In genomic region chr1:93635091-93635579, GRCm38 (mm10) we compare ENCODE assay signal across 8 mouse cellular contexts. TPM values are rescaled to one million over a fixed set of nuclear protein-coding genes. Genes with fewer than 3 reads are reported as not detected.
DNase-seq lines count a peak whose midpoint lies in the region; ATAC-seq and TF ChIP-seq lines count a peak whose summit lies in the region.

No protein-coding gene starts in this region.

- DNase-seq in gastrocnemius, adult 2 months = peak; percentile 65
- DNase-seq in gastrocnemius, postnatal 25 days = no peak
- DNase-seq in heart, postnatal 0 days (ENCODE audit: low spot score) = peak; percentile 11
- no peak for DNase-seq in Muller cell, postnatal 12 days (ENCODE audit: inconsistent ontology term)

- H3K27ac ChIP-seq in gastrocnemius, adult 2 months = peak overlapping the region; percentile 98
- peak overlapping the region; percentile 85 for H3K27ac ChIP-seq in heart, postnatal 0 days (ENCODE audit: low read depth)
- H3K27ac ChIP-seq in limb, embryonic 15.5 days = peak overlapping the region; percentile 91
- peak overlapping the region; percentile 83 for H3K27ac ChIP-seq in midbrain, embryonic 12.5 days (replicated peaks)

- no peak for TF ChIP-seq CTCF in gastrocnemius, adult 2 months (IDR thresholded peaks at IDR 0.05)
- TF ChIP-seq CTCF in C2C12 (IDR thresholded peaks at IDR 0.05; ENCODE audit: control insufficient read depth, insufficient read depth, insufficient read length) = no peak
- no peak for TF ChIP-seq CTCF in heart, postnatal 0 days (IDR thresholded peaks at IDR 0.05; ENCODE audit: low read depth)

- no peak for TF ChIP-seq EP300 in heart, postnatal 0 days (IDR thresholded peaks at IDR 0.05; ENCODE audit: low read depth)

- intact Hi-C loops in gastrocnemius, adult 2 months (cut with DNase I) = loop anchor here (2.0 to 5.0 kb wide), 2 partner anchors 117 to 168 kb away; partner anchors contain the start of genes Atg4b, Ing5 and Thap4

- WGBS in heart, postnatal 0 days = under 1% methylated on average over 50 of the region's 58 CpGs
- under 1% methylated on average over 58 of the region's 58 CpGs for WGBS in limb, embryonic 15.5 days
- under 1% methylated on average over 53 of the region's 58 CpGs for WGBS in midbrain, embryonic 12.5 days

- H3K4me3 ChIP-seq in gastrocnemius, adult 2 months = peak overlapping the region; percentile 86
- H3K4me3 ChIP-seq in C2C12 (ENCODE audit: insufficient read depth, poor library complexity, severe bottlenecking) = peak overlapping the region; percentile 72
- peak overlapping the region; percentile 83 for H3K4me3 ChIP-seq in heart, postnatal 0 days (ENCODE audit: low read depth, low read length)
- H3K4me3 ChIP-seq in limb, embryonic 15.5 days = peak overlapping the region; percentile 96
- H3K4me3 ChIP-seq in midbrain, embryonic 12.5 days = peak overlapping the region; percentile 73

- H3K27me3 ChIP-seq in C2C12 (ENCODE audit: control insufficient read depth, insufficient read depth, insufficient read length) = no peaks in the 10 kb centered on the region
- H3K27me3 ChIP-seq in heart, postnatal 0 days (ENCODE audit: control insufficient read depth, insufficient read depth, low read length) = no peaks in the 10 kb centered on the region
- no peaks in the 10 kb centered on the region for H3K27me3 ChIP-seq in limb, embryonic 15.5 days
- no peaks in the 10 kb centered on the region for H3K27me3 ChIP-seq in midbrain, embryonic 12.5 days

- H3ac ChIP-seq in C2C12 (ENCODE audit: control insufficient read depth, insufficient read length, low read depth) = peak overlapping the region; percentile 89

- H3K79me2 ChIP-seq in C2C12 (ENCODE audit: control insufficient read depth, insufficient read depth) = peaks cover 52% of the 10 kb centered on the region

- H3K36me3 ChIP-seq in C2C12 (ENCODE audit: control insufficient read depth, insufficient read depth) = no peaks in the 10 kb centered on the region
- peaks cover 4% of the 10 kb centered on the region; the same call in 1 of the 2 replicates for H3K36me3 ChIP-seq in heart, postnatal 0 days (replicated peaks; ENCODE audit: control insufficient read depth, insufficient read depth, low read length)
- peaks cover 14% of the 10 kb centered on the region; the same call in 1 of the 2 replicates for H3K36me3 ChIP-seq in limb, embryonic 15.5 days
- peaks cover 3% of the 10 kb centered on the region; the same call in 1 of the 2 replicates for H3K36me3 ChIP-seq in midbrain, embryonic 12.5 days

- H3K79me3 ChIP-seq in C2C12 (ENCODE audit: low read depth) = peaks cover 37% of the 10 kb centered on the region

- no peaks in the 10 kb centered on the region for H3K9me3 ChIP-seq in heart, postnatal 0 days (replicated peaks; ENCODE audit: control insufficient read depth, low read length)
- H3K9me3 ChIP-seq in limb, embryonic 15.5 days = no peaks in the 10 kb centered on the region
- H3K9me3 ChIP-seq in midbrain, embryonic 12.5 days = no peaks in the 10 kb centered on the region

- ATAC-seq in common myeloid progenitor, adult 5-6 weeks (replicated peaks; ENCODE audit: low read depth, poor library complexity, severe bottlenecking) = peak; percentile 7; the same call in 1 of the 2 replicates
- peak; percentile 22 for ATAC-seq in heart, postnatal 0 days (ENCODE audit: insufficient read depth, low read depth)
- 0 out of 2 replicates have a peak, but pooled peaks have one; percentile 11 for ATAC-seq in limb, embryonic 15.5 days (ENCODE audit: insufficient number of reproducible peaks, low FRiP score, low TSS enrichment, low read depth)
- ATAC-seq in midbrain, embryonic 12.5 days (ENCODE audit: low FRiP score, low read depth) = no peak

- H3K4me2 ChIP-seq in heart, postnatal 0 days (ENCODE audit: low read depth, low read length) = peak overlapping the region; percentile 92
- peak overlapping the region; percentile 82 for H3K4me2 ChIP-seq in limb, embryonic 15.5 days
- peak overlapping the region; percentile 85 for H3K4me2 ChIP-seq in midbrain, embryonic 12.5 days (replicated peaks)

- H3K4me1 ChIP-seq in heart, postnatal 0 days (ENCODE audit: control insufficient read depth, insufficient read depth) = peaks cover 23% of the 10 kb centered on the region
- peaks cover 21% of the 10 kb centered on the region for H3K4me1 ChIP-seq in limb, embryonic 15.5 days
- peaks cover 25% of the 10 kb centered on the region for H3K4me1 ChIP-seq in midbrain, embryonic 12.5 days

- peak overlapping the region; percentile 81 for H3K9ac ChIP-seq in heart, postnatal 0 days (replicated peaks; ENCODE audit: low read depth, low read length)
- H3K9ac ChIP-seq in limb, embryonic 15.5 days = peak overlapping the region; percentile 99
- peak overlapping the region; percentile 87 for H3K9ac ChIP-seq in midbrain, embryonic 12.5 days (replicated peaks)

TF ChIP-seq in C2C12, 6 proteins besides CTCF, POLR2A, EP300 and RAD21:
- TF ChIP-seq USF1 (IDR thresholded peaks at IDR 0.05; ENCODE audit: low read depth) = no peak
- no peak for TF ChIP-seq MYOD1 (IDR thresholded peaks at IDR 0.05; ENCODE audit: control insufficient read depth, insufficient read length, low read depth)
- TF ChIP-seq MYOG (IDR thresholded peaks at IDR 0.05; ENCODE audit: control insufficient read depth, extremely low read depth, insufficient read length) = no peak
- TF ChIP-seq MAX (IDR thresholded peaks at IDR 0.05) = no peak
- TF ChIP-seq FOSL1 (IDR thresholded peaks at IDR 0.05; ENCODE audit: insufficient read depth, low read length, poor library complexity, severe bottlenecking) = no peak
- TF ChIP-seq CEBPB (IDR thresholded peaks at IDR 0.05; ENCODE audit: low read depth) = no peak

RNA-seq across cellular contexts. Expression of gene Stk25, which starts 23.3 kb away (rescaled TPM):
- 10 to 100 TPM; 90.1 to 90.5 TPM for total RNA-seq in gastrocnemius, adult 2 months (2021)
- 10 to 100 TPM; 79.2 to 82.7 TPM for total RNA-seq in gastrocnemius, postnatal 25 days (2021)
- polyA plus RNA-seq in C2C12 (2012; fragmentation: generic; extraction: Trizol) = 57.6 TPM
- total RNA-seq in common myeloid progenitor, adult 5-6 weeks (2017) = 25.1 and 40.3 TPM in 2 replicates
- total RNA-seq in heart, postnatal 0 days (2014; rRNA removed; ENCODE audit: low replicate concordance) = 134 and 174 TPM in 2 replicates
- 107 and 108 TPM in 2 replicates for polyA plus RNA-seq in heart, postnatal 0 days (2015; fragmentation: Nextera tagmentation; extraction: Ambion mirVana)
- polyA plus RNA-seq in limb, embryonic 15.5 days (2015; fragmentation: Nextera tagmentation; extraction: Ambion mirVana) = 176 and 200 TPM in 2 replicates
- polyA plus RNA-seq in midbrain, embryonic 12.5 days (2016; fragmentation: Nextera tagmentation; extraction: Ambion mirVana) = 222 and 240 TPM in 2 replicates

RNA-seq across cellular contexts. Expression of gene Bok, which starts 50.3 kb away (rescaled TPM):
- 1 to 10 TPM in 1 of 2 experiments, under 1 TPM in 1; 0.59 to 1.1 TPM for total RNA-seq in gastrocnemius, adult 2 months (2021)
- 1 to 10 TPM in 1 of 2 experiments, under 1 TPM in 1; 0.90 to 1.5 TPM for total RNA-seq in gastrocnemius, postnatal 25 days (2021)
- polyA plus RNA-seq in C2C12 (2012; fragmentation: generic; extraction: Trizol) = 219 TPM
- total RNA-seq in common myeloid progenitor, adult 5-6 weeks (2017) = 0.23 TPM in 1 of 2 replicates, not detected in the other
- 50.8 and 61.5 TPM in 2 replicates for total RNA-seq in heart, postnatal 0 days (2014; rRNA removed; ENCODE audit: low replicate concordance)
- 25.6 and 27.6 TPM in 2 replicates for polyA plus RNA-seq in heart, postnatal 0 days (2015; fragmentation: Nextera tagmentation; extraction: Ambion mirVana)
- 40.5 and 48.4 TPM in 2 replicates for polyA plus RNA-seq in limb, embryonic 15.5 days (2015; fragmentation: Nextera tagmentation; extraction: Ambion mirVana)
- 40.6 and 43.3 TPM in 2 replicates for polyA plus RNA-seq in midbrain, embryonic 12.5 days (2016; fragmentation: Nextera tagmentation; extraction: Ambion mirVana)

Comparison
In these comparisons a context has a peak if more than half of its experiments do, and no peak if none do; other contexts are left out.
1. DNase-seq: peak in gastrocnemius, adult 2 months (single experiment) and heart, postnatal 0 days (single experiment); none in gastrocnemius, postnatal 25 days (single experiment) and Muller cell, postnatal 12 days (single experiment).
2. RNA of gene Bok, which starts 50.3 kb away (total RNA-seq): 50.8 to 61.5 TPM in heart, postnatal 0 days; 0.90 to 1.5 TPM in gastrocnemius, postnatal 25 days, 0.59 to 1.1 TPM in gastrocnemius, adult 2 months and 0.23 TPM in common myeloid progenitor, adult 5-6 weeks; every median in the first group is over 10 times any median in the second.
3. Peak in every context shown above with its lines, with median percentiles within 50 percentile points of each other: H3K27ac ChIP-seq, H3K4me3 ChIP-seq, H3K4me2 ChIP-seq and H3K9ac ChIP-seq.